Mouse (Mus musculus) adrenal gland (tissue): ENCODE results near the gene Sorcs3.

Experiments used
- intact Hi-C: fragments of 180-260 bp; cut with DNase I; formaldehyde crosslinking; loops from one replicate; pipeline ENCODE4 v1.15.1; 2025

The Sorcs3 gene

DNA sequence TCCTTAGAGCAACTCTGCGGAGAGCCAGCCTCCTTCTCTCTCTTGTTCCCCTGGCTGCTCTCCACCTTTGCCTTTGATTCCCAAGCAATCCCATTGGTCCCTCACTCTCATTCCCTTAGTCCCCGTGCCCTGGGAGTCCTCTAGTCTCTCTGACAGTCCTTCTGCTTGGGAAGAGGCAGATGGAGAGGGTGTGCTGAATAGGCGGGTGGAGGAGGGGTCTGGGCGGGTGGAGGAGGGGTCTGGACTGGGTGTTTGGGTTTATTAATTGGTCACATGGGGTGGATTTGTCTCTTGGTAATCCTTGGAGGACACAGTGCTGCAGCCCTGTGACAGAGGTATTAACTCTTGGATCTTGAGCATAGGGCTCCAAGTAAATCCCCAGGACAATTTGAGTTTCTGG, 77.4 kb downstream of the Sorcs3 start:
- intact Hi-C loops: no loop called here

DNA sequence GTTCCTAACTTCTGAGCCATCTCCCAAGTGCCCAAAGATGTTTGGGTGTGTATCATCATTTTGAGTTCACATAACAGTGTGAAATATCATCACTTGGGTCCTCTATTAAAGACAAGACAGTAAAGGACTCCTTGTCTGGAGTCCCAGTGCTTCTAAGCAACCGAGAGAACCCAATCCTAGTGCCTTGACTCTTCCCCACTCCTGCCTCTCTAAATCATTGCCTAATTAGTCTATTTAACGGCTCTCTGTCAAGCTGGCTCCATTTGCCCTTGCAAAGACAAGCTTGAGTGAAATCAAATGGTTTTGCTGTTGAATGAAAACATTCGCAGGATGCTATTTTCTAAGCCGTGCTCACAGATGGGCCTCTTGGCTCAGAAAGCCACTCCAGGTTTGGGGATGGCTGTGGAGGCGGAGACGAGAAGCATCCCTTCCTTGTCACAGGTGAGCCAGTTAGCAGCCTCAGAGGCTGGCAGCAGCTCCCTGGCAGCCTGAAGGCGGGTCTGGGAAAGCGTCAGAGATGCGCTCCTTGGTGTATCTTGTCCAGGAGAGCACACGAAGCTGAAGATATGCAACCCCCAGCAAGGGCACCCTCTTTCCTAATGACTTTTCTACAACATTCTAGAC, 79.9 kb downstream of the Sorcs3 start:
- intact Hi-C loops: no loop called here

DNA sequence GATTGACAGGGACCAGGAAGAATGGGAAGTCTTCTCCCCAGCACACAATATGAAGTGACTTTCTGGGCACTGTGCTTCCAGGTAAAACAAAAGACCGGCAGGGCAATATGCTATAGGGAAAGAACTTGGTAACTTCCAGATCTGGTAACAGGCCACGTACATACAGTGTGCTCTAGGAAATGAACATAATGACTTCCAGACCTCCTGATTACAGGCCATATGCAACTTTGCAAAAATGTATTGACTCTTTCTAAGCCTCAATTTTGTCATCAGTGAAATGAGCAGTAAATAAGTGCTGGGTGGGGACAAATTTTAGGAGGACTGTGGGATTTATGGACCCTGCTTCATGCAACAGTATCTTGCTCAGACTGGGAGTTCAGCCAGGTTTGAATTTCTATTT, 88.4 kb downstream of the Sorcs3 start:
- intact Hi-C loops: no loop called here

DNA sequence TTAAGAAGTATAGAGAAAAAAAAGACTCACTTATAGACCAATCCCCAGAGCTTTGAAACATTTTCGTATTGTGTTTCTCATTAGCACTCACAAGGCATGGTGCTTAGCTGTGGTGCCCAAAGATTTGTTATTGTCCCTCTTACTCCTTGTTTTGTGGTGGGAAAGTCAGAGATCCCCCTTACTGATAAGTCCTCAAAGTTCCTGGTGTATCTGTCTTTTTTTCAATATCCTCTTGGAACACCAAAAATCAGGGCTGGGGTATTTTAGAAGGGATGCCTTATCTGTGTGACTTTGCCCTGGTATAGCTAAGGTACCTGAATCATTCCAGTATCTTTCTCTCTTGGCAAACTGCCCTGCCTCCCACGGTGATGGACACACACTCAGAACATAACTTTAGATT, 92.6 kb downstream of the Sorcs3 start:
- intact Hi-C loops: no loop called here

DNA sequence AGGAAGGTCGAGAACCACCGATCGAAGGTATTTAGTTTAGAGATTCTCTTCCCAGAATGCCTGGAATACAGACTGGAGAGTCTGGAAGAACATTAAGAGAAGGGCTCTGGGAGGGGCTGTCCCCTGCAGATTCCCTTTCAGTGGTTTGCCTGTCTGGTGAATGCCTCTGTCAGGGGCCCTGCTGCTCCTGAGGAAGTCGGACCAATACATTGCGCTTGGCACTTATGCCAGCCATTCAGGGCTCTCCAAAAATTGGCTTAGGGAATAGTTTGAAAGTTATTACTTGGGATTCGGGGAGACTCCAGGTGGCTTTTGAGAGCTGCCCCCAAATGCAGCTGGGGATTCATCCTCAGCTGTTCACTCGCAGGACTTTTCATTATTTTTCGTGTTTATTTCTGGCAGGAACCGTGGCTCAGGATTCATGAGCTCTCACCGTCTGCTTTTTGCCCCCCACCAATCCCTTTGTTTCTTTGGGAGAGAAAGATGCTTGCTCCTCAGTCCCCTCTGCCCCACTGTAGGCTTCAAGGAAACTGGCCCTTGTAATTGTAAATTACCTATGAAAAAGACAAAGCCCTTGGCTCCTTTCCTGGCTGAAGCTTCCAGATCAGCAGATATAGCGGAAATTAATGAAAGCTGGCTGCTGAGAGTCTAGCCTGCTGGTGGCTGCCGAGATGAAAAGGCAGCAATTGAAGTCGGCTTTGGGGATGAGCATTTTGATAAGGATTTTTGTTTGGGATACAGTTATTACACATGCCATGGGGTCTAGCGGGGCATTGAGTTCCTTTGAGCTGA, 94.8 kb downstream of the Sorcs3 start:
- intact Hi-C loops: no loop called here

DNA sequence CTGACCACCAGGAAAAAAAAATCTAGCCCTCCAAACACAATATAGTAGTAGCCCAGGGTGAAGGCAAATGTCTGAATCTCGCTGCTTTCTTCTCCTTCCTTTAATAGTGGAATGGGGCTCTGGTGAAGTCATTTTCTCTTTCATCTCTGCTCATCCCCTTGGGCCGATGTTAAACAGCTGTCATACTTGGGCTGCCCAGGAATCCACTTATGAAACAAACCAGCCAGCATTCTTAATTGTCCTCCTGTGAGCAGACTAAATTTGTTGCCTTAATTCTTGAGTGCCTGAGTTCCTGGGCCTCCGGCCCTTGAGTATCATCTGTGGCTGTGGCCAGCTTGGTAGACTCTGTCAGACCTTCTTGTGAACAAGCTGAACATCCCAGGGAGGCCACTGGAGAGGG, 95.5 kb downstream of the Sorcs3 start:
- intact Hi-C loops: no loop called here

DNA sequence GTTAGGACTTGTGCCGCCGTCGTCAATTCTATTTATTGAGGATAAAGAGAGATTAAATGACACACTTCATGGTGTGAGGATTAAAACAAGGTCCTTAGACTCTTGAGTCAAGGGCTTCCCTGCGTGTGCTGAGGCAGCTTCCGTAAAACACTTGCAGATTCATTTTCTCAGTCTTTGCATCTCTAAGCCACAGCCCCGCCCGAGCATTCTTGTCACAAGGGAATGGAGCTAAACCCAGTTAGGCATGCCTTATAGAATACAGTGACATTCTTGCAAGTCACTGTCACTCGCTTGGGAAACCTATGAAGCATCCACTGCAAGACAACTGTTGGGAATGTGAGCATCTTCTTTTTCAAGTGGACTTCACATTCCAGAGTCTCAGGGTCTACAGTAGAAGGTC, 102.5 kb downstream of the Sorcs3 start:
- intact Hi-C loops: no loop called here

DNA sequence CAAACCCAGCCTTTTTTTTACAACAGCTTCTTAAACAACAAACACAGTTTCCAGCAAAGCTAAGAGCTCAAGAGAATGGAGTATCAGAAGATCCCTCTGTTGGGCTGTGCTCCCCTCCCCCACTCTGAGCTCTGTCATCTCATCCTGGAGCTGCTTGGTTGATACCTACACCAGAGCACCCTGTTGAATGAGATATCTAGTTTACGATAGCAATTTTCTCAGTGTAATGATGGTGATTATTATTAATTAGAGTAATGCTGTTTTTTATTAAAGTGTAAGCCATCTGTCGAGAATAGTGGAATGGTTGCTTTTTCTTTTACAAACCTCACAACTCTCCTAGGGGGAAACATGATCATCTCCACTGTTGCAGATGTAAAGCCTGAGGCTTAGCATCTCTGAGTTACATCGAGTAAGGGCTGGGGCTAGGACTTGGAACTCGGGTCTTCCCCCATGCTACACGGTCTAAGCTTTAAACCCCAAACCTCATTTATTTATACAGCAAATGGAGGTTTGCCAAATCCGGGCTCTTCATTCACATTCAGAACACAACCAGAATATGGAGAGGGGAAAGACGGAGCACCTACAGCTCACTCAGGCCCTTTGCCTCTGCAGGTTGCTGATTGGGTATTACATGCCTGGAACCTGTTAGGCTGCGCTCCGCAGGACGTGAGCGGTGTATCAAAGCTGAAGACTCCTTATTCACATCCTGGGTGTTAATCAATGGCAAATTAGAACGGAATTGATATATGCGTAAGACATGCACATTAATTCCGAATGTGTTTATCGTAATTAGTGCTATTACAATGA, 103.9 kb downstream of the Sorcs3 start:
- intact Hi-C loops: no loop called here

DNA sequence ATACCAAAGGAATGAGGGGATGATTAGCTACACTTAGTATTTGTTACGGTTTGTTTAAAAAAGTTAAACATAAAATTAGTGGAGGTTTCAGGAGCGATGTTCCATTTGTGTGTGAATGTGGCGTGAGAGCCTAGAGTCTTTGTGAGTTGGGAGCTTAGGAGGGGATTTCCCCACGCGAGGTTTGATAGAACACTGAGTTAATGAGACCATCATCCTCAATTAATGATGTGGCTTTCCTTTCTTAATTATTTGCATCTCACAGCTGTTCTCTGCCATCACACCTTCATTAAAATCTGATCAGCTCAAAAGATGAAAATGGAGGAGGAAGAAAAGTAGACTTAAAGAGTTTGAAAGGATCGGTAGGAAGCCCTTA, 104.5 kb downstream of the Sorcs3 start:
- intact Hi-C loops: no loop called here

DNA sequence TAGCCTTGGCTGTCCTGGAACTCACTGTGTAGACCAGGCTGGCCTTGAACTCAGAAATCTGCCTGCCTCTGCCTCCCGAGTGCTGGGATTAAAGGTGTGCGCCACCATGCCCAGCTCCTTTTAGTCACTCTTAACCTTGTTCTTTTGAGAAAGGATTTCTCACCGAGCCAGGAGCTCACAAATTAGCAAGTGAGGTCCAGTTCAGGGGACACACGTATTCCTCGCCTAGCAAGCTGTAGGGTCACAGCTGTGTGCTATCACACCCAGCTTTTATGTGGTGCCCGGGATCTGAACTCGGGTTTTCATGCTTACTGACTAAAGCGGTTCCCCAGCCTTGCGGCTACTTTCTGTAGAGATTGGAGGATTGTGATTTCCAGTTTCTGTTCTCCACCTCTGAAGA, 108.0 kb downstream of the Sorcs3 start:
- intact Hi-C loops: no loop called here

DNA sequence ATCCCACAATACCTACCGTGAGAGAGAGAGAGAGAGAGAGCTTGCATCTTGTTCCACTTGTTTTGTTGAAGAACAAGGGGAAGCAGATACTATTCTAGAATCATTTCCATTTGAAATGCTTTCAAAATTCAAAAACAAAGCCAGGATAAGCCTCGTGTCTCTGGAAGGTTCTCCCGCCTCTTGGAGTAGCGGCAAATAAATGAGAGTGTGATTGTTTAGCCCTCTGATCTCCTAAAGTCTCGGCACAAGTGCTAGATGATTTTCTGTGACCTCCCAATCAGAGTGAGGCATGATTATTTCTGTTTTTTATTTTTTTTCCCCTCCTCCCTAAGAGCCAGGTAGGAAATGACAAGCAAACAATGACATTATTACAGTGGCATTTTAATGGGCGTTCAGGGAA, 121.3 kb downstream of the Sorcs3 start:
- intact Hi-C loops: no loop called here

DNA sequence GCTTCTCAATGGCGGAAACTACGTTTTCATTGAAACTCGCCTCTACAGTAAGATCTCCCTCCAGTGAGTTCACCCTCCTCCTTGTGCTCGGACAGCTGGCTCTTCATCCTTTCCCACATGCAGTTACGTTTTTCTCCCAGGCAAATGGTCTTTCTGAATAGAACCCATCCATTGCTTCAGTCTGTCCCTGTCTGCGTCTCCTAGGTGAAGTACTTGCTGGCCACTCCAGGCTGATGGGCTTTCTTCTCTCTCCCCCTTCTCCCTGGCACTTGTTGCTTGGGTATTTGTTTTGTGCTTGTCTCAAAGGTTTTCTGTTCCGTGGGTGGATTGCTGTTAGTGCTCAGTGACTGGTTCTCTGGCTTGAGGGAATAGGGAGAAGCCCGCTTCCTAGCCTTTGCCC, 122.3 kb downstream of the Sorcs3 start:
- intact Hi-C loops: no loop called here

DNA sequence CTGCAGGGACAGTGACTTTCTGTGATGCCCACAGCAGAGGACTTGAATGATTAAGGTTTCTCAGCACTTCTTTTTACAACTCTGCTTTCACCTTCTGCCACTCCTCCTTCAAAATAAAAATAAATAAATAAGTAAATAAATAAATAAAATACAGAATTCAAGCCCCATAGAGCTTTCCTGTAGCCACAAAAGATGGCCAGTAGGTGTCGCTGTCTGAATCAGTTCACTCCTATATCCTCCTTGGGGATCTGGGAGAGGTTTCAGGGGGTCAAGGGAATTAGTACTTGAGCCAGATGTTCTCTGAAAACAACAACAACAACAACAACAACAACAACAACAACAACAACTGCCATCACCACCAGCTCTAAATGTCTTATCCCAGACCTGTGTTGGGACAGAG, 125.8 kb downstream of the Sorcs3 start:
- intact Hi-C loops: no loop called here

DNA sequence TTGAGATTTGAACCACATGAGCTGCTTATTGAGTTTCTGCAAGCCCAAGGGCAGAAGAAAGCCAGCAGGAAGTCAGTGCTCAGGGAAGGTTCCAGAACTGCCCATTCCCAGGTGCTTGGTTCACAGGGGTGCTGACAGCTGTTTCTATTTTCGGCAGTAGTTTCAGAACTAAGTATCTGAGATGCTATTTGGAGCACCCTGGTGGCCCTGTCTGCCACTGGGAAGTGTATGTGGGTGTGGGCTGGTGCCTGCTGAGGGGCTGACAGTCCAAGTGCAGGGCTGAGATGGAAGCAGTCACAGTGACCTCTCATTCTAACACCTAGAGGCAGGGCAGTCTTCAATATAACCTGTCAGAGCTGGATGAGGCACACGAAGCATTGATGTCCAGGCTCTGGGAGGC, 127.3 kb downstream of the Sorcs3 start:
- intact Hi-C loops: no loop called here

DNA sequence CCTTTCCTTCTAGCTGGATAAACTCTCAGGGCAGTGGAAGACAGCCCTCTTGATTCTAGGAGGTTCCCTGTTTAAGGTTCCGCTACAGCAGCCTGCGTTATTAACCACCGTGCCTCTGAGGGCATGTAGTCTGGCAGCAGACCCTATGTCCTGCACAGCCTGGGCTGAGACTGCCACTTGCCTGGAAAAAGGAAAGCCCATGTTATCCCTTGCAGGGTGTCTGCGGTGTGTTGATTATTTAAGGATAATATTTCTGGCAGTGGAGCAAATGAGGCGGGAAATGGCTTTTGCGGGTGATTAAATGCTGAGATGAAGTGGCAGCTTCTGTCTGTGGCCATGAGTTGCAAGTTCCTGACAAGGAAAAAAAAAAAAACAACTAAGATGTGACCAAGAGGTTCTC, 131.6 kb downstream of the Sorcs3 start:
- intact Hi-C loops: no loop called here

DNA sequence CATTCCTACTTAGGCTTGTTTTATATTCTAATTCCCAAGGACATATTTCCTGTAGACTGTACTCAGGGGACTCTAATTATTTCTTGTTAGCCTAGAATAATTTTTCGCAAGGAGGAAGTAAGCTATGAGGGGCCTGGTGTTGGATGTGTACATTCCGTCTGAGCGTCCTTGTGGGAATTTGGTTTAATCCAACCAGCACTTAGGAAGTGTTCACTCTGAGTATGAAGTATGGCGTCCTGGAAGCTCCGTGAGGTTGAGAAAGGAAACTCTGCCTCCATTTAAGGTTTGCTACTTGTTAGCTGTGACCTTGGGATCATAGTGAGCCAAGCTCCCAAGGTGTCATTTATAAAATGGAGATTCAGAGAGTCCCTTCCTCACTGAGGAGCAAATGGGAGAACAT, 132.3 kb downstream of the Sorcs3 start:
- intact Hi-C loops: no loop called here

DNA sequence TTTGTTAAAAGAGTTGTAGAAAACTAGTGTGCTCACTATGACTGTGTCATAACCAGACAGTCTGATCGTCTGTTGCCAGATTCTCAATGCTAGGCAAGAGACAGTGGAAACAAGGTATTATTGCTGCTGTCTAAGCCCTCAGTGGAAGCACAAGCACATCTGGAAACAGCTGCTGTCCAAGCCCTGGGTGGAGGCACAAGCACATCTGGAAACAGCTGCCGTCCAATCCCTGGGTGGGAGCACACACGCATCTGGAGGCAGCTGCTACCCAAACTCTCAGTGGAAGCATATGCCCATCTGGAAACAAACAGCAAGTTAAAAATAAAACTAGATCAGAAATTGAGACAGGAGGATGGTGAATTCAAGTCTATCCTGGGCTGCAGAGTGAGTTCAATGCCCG, 136.9 kb downstream of the Sorcs3 start:
- intact Hi-C loops: no loop called here

DNA sequence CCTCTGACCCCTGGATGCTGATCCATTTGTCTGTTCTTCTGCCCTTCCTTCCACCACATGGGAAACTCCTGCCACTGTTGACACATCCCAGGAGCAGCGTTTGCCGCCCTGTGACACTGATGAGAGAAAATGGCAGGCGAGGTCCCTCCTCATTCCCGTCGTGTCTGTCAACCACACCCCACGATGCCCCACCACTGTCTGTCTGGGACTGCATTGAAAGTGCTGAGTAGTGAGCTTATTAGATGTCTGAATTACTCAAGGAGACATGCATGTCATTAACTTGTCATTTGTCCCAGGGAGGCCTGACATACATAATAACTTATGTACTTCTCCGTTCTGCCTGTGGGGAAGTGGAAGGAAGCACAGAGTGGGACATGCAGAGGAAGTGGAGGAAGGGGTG, 137.6 kb downstream of the Sorcs3 start:
- intact Hi-C loops: no loop called here

DNA sequence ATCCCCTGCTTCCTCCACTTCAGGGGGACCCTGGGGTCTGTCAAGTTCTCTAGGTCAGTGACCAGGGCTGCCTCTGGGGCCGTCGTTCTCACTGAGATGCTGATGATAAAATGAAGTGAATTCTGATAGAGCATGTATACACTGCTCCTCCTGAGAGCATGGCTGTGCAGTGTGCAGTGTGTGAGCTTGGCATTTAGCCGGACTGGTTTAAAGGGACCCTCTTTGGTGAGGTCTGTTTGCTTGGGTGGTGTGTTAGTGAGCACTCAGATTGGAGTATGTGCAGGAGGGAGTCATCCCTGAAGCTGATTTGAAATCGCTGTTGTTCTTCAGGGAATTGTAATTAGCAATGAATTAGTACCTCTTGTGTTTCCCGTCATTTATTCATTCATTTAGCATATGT, 141.3 kb downstream of the Sorcs3 start:
- intact Hi-C loops: no loop called here

DNA sequence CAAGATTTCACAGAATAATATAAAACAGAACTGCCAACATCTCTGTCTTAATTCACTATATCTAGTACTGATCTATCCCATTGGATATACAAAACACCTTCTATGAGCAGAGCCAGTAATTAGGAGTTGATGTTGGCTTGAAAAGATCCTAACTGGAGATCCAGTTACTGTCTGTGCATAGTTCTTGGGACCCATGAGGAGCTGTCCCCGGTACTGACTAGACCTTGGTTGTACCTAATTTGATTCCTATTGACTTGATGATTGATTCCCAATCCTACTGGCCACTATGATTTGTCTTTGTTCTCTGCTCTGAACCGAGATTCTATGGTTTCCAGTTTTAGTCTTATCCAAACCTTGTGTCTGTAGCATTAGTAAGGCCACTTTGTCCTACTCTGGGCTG, 151.0 kb downstream of the Sorcs3 start:
- intact Hi-C loops: no loop called here

DNA sequence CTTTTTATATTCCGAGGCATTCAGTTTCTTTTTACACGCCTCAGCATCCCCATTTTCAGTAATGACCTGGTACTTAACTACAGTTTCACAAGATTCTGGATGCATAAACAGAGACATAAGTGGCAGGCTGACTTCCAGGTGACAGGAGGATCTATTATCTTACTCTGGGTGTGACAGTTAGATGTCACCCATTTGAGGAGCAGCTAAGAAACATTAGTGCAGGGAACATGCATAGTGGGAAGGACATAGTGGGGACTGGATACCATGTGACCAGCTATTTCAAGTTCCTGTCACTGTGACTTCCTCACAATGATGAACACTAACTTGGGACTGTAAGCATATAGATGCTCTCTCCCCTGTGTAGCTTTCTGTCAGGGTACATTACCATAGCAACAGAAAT, 156.3 kb downstream of the Sorcs3 start:
- intact Hi-C loops: no loop called here

DNA sequence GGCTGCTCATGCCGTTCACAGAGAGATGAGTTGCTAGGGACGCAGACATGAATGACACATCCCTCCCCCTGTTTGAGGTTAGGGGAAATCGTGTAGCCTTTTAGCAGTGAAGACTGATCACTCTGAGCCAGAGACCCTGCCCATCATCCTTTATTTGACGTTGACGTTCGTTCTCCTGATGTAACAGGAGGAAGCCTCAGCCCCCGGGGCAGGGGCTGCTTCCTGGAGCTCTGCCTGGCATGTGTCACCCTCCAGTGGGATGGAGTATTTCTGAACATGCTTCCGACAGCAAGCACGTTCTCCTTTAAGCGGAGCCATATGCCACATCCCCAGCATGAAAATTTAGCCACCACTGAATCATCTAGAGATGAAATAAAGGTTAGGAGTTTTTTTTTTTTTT, 162.2 kb downstream of the Sorcs3 start:
- intact Hi-C loops: no loop called here

DNA sequence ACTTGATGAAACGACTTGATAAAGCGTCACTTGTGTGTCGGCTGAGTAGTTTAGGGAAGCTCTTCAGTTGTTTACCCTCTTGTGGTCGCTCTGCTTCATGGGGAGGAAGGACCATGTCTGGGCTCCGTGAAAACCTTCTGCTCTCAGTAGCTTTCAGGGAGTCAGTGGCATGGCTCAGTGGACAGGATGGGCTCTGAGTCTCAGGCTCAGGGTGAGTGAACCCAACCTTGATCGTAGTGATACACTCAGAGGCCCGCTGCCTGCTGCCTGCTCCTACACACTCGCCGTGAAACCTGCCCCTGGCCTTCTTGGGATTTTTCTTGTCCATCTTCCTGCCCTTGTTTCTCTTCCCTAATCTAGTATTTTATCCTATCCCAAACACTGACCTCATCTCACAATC, 166.0 kb downstream of the Sorcs3 start:
- intact Hi-C loops: no loop called here
